Mouse (Mus musculus) midbrain, embryonic 11.5 days (tissue): ENCODE measurements around the gene Sipa1l1. TPM values are rescaled to one million over a fixed set of nuclear protein-coding genes. Genes with fewer than 3 reads are reported as not detected.
"Not testable (repeated sequence)": the region's sequence is repeated elsewhere in the genome, so short reads cannot be mapped to it uniquely, and the experiment has no call there.

ENCODE experiments used
- ATAC-seq: fragments of 200-750 bp; cut with Nextera tagmentation; 2 replicates; pipeline ENCODE4 v1.8.0; 2017; ENCODE audit warnings: moderate TSS enrichment, moderate library complexity; ENCODE audit not compliant: low FRiP score
- DNase-seq: peaks from one replicate; pipeline ENCODE4 v3.0.0; 2015; ENCODE audit warnings: low spot score; ENCODE audit errors: missing footprints
- H3K27ac ChIP-seq: fragments of 300-500 bp; sonication (generic); 2 replicates; pipeline ENCODE4 v1.5.1; 2014; ENCODE audit warnings: low read depth, low read length
- H3K27me3 ChIP-seq: fragments of 300-500 bp; sonication (generic); 2 replicates; pipeline ENCODE4 v1.6.1; 2014; ENCODE audit warnings: mild to moderate bottlenecking, low read length, moderate library complexity, mixed read lengths; ENCODE audit not compliant: control insufficient read depth, insufficient read depth
- H3K36me3 ChIP-seq: fragments of 300-500 bp; sonication (generic); 2 replicates; pipeline ENCODE4 v1.6.1; 2014; ENCODE audit warnings: mild to moderate bottlenecking, low read length, moderate library complexity, mixed read lengths; ENCODE audit not compliant: control insufficient read depth, insufficient read depth
- H3K4me1 ChIP-seq: fragments of 300-500 bp; sonication (generic); 2 replicates; pipeline ENCODE4 v1.6.1; 2014; ENCODE audit warnings: low read length; ENCODE audit not compliant: control insufficient read depth, insufficient read depth
- H3K4me2 ChIP-seq: fragments of 300-500 bp; sonication (generic); 2 replicates; pipeline ENCODE4 v1.6.1; 2014; ENCODE audit warnings: mild to moderate bottlenecking, moderate library complexity
- H3K4me3 ChIP-seq: fragments of 300-500 bp; sonication (generic); 2 replicates; pipeline ENCODE4 v1.5.1; 2014; ENCODE audit warnings: low read depth, low read length
- H3K9ac ChIP-seq: fragments of 300-500 bp; sonication (generic); 2 replicates; pipeline ENCODE4 v1.6.1; 2014; ENCODE audit warnings: low read length
- H3K9me3 ChIP-seq: fragments of 300-500 bp; sonication (generic); 2 replicates; pipeline ENCODE4 v1.6.1; 2016; ENCODE audit warnings: low read length; ENCODE audit not compliant: control insufficient read depth
- WGBS: fragments of 180-500 bp; shearing (Covaris S2); extraction: QIAGEN DNeasy Blood & Tissue Kit; methylation state at CpG from one replicate; pipeline ENCODE4 v1.1.7; 2014; 5-methylcytosine and 5-hydroxymethylcytosine counted together
- polyA plus RNA-seq: library from polyadenylated mRNA; unstranded; fragments of >200 nt; fragmentation: Nextera tagmentation; extraction: Ambion mirVana; gene quantifications from 2 replicates; pipeline ENCODE4 v1.2.1, GENCODE M21; 2014

Sipa1l1 gene
- polyA plus RNA-seq, 1 experiment from 2014 or later = 24.1 TPM

DNA sequence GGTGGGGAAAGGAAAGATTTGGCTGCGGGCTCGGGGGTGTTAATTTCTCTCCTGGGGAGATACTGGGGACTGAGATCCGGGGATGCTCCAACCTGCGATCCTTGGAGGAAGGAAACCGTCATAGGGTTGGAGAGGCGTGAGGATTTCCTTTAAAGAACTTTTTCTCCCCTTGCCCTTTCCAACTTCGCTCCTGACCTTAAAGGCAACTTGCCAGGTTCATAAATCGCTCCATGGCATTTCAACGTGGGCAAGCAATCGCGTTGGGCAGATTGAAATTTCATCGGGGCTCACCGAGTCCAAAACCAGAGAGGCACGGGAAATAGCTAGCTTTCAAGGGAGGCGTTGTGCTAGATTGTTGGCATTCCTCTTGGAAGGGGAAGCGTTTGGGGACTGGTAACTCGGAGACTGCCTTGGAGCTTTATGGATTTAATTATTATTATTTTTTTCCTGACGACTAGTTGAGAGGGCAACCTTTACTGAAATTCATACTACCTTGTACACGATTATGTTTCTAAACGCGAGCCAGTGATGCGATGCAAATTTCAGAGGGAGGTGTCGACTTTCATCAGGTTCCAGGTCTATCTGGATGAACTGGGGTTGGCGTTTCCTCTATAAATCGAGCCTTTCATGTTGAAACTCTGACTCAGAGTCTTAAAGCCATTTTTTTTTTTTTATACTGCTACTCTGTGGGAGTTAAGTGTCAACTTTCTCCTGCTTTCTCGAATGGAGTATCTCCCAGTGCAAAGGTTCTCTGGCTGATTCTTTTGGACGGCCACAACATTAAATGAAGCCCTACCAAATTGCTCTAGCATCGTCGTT is 1.6 kb downstream of the Sipa1l1 start:
- H3K4me2 ChIP-seq = peak overlapping the region; percentile 94
- DNase-seq (peak; percentile 92), ATAC-seq (no peak)
- H3K36me3 ChIP-seq = no peaks in the 10 kb centered on the region
- peak overlapping the region; percentile 95 for H3K9ac ChIP-seq
- peak overlapping the region; percentile 91 for H3K4me3 ChIP-seq
- H3K27ac ChIP-seq = peak overlapping the region; percentile 94; the same call in 1 of the 2 replicates
- peaks cover 23% of the 10 kb centered on the region for H3K4me1 ChIP-seq
- WGBS = 3% methylated on average over 29 of the region's 29 CpGs
- no peaks in the 10 kb centered on the region for H3K27me3 ChIP-seq
- no peaks in the 10 kb centered on the region for H3K9me3 ChIP-seq

DNA sequence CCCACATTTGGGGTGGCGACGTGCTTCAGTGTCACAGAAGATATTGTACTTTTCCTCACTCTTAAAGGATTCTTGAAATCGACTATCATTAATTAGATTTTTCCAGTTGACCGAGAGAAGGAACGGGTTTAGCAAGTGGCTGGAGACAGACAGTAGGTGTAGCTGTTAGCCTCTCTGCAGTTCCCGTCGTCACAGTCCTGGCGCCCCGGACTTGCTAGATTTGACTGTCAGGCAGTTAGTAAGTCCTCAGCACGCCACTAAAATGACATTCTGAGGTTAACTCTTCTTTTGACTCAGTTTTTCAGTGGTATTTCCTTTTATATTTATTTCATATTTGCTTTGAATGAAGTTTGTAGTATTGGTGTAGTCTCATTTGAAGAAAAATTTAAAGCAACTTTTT is 2.5 kb downstream of the Sipa1l1 start:
- peak overlapping the region; percentile 91; the same call in 1 of the 2 replicates for H3K4me3 ChIP-seq
- peaks cover 18% of the 10 kb centered on the region for H3K4me1 ChIP-seq
- H3K9ac ChIP-seq = no peak overlapping the region; the same call in 1 of the 2 replicates
- no peaks in the 10 kb centered on the region for H3K27me3 ChIP-seq
- peak overlapping the region; percentile 94 for H3K4me2 ChIP-seq
- no peaks in the 10 kb centered on the region for H3K36me3 ChIP-seq
- H3K9me3 ChIP-seq = no peaks in the 10 kb centered on the region
- 37% methylated on average over 10 of the region's 10 CpGs for WGBS
- DNase-seq = peak; percentile 84
- no peak for ATAC-seq
- no peak overlapping the region for H3K27ac ChIP-seq

DNA sequence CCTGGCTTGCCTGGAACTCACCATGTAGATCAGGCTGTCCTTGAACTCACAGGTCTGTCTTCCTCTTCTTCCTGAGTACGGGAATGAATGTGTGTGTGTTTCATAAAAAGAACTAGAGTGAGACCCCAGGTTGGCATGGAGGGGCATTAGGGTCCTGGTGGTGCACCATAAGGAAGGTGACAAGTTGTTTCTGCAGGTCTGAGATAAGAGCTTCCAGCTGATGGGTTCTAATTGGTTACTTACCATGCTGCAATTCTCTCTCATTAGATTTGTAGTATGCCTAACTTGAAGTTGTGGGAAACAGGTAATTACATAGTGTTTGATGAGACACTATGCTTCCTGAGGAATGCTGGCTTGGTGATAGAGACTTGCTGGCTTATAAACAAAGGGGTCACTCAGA is 4.5 kb downstream of the Sipa1l1 start:
- Histone ChIP-seq H3K9ac (no peak overlapping the region), H3K27ac (no peak overlapping the region), H3K4me3 (no peak overlapping the region), H3K4me1 (peaks cover 13% of the 10 kb centered on the region), H3K9me3 (no peaks in the 10 kb centered on the region), H3K27me3 (no peaks in the 10 kb centered on the region), H3K36me3 (no peaks in the 10 kb centered on the region), H3K4me2 (no peak overlapping the region)
- ATAC-seq (no peak), DNase-seq (no peak)
- WGBS = 95% methylated on average over 1 of the region's 1 CpGs

DNA sequence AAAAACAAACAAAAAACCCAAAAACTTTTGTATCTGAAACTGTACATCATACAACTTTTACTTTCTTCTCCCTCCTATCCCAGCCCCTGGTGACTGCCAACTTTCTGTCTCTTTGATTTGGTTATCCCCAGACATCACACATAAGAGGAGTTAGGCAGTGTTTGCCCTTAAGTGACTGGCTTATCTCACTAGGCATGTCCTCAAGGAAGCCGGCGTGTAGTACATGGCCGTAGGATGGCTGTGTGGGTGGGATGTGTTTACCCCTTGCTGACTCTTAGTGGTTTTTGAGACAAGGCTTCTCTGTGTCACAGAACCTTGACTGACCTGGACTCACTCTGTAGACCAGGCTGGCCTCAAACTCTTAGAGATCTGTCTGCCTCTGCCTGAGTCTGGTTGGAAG is 6.6 kb downstream of the Sipa1l1 start:
- no peak overlapping the region for H3K27ac ChIP-seq
- H3K9ac ChIP-seq = no peak overlapping the region
- WGBS = 96% methylated on average over 3 of the region's 3 CpGs
- H3K4me1 ChIP-seq = peaks cover 11% of the 10 kb centered on the region; the same call in 1 of the 2 replicates
- H3K27me3 ChIP-seq = no peaks in the 10 kb centered on the region
- no peak for DNase-seq
- H3K36me3 ChIP-seq = peaks cover 3% of the 10 kb centered on the region; the same call in 1 of the 2 replicates
- no peak overlapping the region for H3K4me3 ChIP-seq
- no peaks in the 10 kb centered on the region for H3K9me3 ChIP-seq
- ATAC-seq = no peak
- H3K4me2 ChIP-seq = no peak overlapping the region

DNA sequence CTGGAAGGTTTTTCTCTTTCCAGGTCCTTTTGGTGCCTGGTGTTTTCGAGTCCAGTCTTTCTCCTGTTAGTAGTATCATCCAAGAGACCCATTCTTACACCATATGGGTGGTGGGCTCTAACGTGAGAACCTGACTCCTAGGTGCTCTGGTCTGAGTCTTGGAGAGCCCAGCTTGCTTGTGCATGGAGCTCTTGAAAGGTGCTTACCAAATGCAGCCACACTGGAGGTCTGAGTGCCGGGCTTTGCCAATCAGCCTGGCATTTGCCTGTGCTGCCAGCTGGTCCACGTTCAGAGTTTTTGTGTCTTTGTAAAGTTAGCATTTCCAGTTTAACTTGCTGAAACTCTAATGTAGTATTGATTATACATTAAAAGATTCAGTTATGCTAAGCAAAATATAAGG is 9.5 kb downstream of the Sipa1l1 start:
- DNase-seq (no peak), ATAC-seq (no peak)

DNA sequence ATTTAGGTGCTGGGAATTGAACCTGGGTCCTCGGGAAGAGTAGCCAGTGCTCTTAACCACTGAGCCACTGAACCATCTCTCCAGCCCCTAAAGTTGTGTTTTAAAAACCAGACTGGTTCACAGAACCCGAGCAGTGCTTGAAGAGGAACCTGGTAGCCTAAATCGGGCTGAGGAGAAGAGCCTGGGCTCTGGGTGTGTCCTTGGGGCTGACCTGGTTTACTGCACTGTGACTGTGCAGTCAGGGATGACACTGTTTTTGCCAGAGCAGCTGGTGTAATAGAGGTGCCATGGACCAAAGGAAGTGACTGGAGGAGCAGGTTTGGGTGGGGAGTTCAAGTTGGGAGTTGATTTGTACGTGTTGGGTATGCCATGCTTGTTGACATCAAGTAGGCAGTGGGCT is 10.5 kb downstream of the Sipa1l1 start:
- Histone ChIP-seq H3K27me3 (no peaks in the 10 kb centered on the region), H3K4me1 (no peaks in the 10 kb centered on the region), H3K27ac (no peak overlapping the region), H3K4me2 (no peak overlapping the region), H3K36me3 (peaks cover 7% of the 10 kb centered on the region; the same call in 1 of the 2 replicates), H3K9me3 (peaks cover 4% of the 10 kb centered on the region; the same call in 1 of the 2 replicates), H3K9ac (no peak overlapping the region), H3K4me3 (no peak overlapping the region)
- DNase-seq (no peak), ATAC-seq (no peak)
- WGBS = 88% methylated on average over 4 of the region's 4 CpGs

More for the DNA sequence above, 9.5 kb downstream of the Sipa1l1 start:
- Histone ChIP-seq H3K36me3 (peaks cover 7% of the 10 kb centered on the region; the same call in 1 of the 2 replicates), H3K9ac (no peak overlapping the region), H3K4me2 (no peak overlapping the region), H3K4me3 (no peak overlapping the region), H3K4me1 (no peaks in the 10 kb centered on the region), H3K27ac (no peak overlapping the region), H3K27me3 (no peaks in the 10 kb centered on the region), H3K9me3 (peaks cover 4% of the 10 kb centered on the region; the same call in 1 of the 2 replicates)
- 89% methylated on average over 4 of the region's 4 CpGs for WGBS

DNA sequence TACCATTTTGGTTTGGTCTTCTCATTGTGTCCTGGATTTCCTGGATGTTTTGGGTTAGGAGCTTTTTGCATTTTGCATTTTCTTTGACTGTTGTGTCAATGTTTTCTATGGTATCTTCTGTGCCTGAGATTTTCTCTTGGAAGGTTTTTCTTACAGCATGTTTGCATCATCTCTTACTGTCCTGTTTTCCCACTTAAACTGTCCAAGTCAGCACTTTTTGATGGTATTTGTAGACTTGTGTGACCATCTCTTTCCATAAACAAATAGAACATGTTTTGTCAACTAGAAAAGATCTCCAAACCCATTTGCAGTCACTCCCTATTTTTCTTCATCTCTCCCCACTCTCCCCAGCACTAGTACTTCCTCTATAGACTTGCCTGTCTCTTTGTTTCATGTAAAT is 17.0 kb downstream of the Sipa1l1 start:
- not testable (repeated sequence) for ATAC-seq, H3K9ac ChIP-seq, DNase-seq, H3K27ac ChIP-seq, H3K4me2 ChIP-seq, H3K36me3 ChIP-seq, H3K27me3 ChIP-seq, H3K9me3 ChIP-seq, H3K4me1 ChIP-seq, H3K4me3 ChIP-seq

DNA sequence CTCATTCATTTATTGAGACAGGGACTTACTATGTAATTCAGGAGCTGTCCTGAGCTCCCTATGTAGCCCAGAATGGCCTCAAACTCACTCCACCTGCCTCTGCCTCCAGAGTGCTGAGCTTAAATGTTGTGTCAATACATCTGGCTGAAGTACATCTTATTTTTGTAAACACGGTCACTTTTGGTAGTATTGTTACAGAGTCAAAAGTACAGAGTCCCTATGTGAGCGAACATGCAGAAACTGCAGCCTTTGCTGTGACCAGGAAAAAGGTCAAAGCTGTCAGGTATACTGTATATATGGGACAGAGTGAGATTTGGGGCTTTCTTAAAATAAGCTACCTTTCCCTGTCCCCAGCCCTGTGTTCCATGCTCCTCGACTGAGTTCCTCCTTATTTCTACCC is 17.6 kb downstream of the Sipa1l1 start:
- Histone ChIP-seq H3K4me1 (peaks cover 3% of the 10 kb centered on the region; the same call in 1 of the 2 replicates), H3K4me2 (no peak overlapping the region), H3K9me3 (no peaks in the 10 kb centered on the region), H3K9ac (no peak overlapping the region), H3K27me3 (no peaks in the 10 kb centered on the region), H3K4me3 (no peak overlapping the region), H3K36me3 (no peaks in the 10 kb centered on the region), H3K27ac (no peak overlapping the region)
- ATAC-seq = no peak
- WGBS = 88% methylated on average over 3 of the region's 3 CpGs
- no peak for DNase-seq

DNA sequence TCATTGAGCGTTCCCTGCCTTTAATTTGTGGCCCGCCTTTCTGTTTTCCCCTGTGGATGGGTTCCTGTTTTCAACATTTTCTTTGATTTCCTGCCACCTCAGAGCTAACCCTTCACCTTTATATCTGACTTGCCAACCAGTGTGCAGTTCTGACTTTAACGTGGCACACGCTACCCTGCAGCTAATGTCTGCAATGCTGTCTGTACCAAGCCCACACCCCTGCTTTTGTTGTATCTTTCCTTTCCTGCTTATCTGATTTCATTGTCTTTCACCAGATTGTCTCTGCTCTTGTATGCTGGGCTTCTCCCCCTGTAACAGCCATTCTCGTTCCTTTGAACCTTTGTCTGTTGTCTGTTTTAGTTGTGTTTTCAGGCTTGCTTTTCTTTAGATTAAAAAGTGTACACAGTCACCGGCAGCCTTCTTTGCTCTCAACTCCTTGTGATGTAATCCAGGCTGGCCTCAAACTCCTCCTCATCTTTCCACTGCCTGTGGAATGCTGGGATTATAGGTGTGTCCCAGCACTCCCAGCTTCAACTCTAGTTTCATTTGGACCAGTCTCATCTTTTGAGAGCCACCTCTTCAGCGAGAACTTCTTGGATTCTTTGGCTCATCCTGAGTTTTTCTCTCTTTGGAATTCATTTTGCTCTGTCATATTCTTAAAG is 18.2 kb downstream of the Sipa1l1 start:
- ATAC-seq = no peak
- Histone ChIP-seq H3K27me3 (no peaks in the 10 kb centered on the region), H3K4me1 (peaks cover 3% of the 10 kb centered on the region; the same call in 1 of the 2 replicates), H3K9me3 (no peaks in the 10 kb centered on the region), H3K9ac (no peak overlapping the region), H3K27ac (no peak overlapping the region), H3K36me3 (no peaks in the 10 kb centered on the region), H3K4me3 (no peak overlapping the region), H3K4me2 (no peak overlapping the region)
- DNase-seq = no peak
- 72% methylated on average over 7 of the region's 7 CpGs for WGBS
